Comparison of ENCODE assay signal across 14 mouse cellular contexts in genomic region chr5:106773201-106773934, GRCm38 (mm10).
A peak's percentile ranks its signal among the peaks of the same experiment; 100 is the strongest.
DNase-seq lines count a peak whose midpoint lies in the region; ATAC-seq lines count a peak whose summit lies in the region.
"Had no signal": no experiment of that assay in that cellular context is flagged by ENCODE, and none has a peak within 500 bp of the region (broad histone marks: within the 10 kb centered on the region; RNA-seq: fewer than 3 reads in every experiment).

No protein-coding gene starts in this region.

- H3K4me1 ChIP-seq in kidney, embryonic 15.5 days, result 0 out of 2 replicates have a peak, but pooled peaks cover 3% of the 10 kb centered on the region
- H3K4me1 ChIP-seq in forebrain, embryonic 15.5 days, result peaks cover 7% of the 10 kb centered on the region; the same call in 1 of the 2 replicates
- H3K4me1 ChIP-seq in midbrain, embryonic 10.5 days, result peaks cover 52% of the 10 kb centered on the region
- H3K4me1 ChIP-seq: megakaryocyte, embryonic 14.5 days had no signal

- no peaks in the 10 kb centered on the region for H3K36me3 ChIP-seq in kidney, embryonic 15.5 days
- H3K36me3 ChIP-seq in forebrain, embryonic 15.5 days, result no peaks in the 10 kb centered on the region
- no peaks in the 10 kb centered on the region for H3K36me3 ChIP-seq in midbrain, embryonic 10.5 days

- H3K27me3 ChIP-seq in kidney, embryonic 15.5 days, result no peaks in the 10 kb centered on the region
- no peaks in the 10 kb centered on the region for H3K27me3 ChIP-seq in forebrain, embryonic 15.5 days
- peaks cover 8% of the 10 kb centered on the region for H3K27me3 ChIP-seq in midbrain, embryonic 10.5 days (ENCODE audit: low read depth, poor library complexity, severe bottlenecking)

- no peak overlapping the region for H3K4me2 ChIP-seq in kidney, embryonic 15.5 days
- no peak overlapping the region for H3K4me2 ChIP-seq in forebrain, embryonic 15.5 days (replicated peaks)

- no peak overlapping the region for H3K9ac ChIP-seq in kidney, embryonic 15.5 days
- no peak overlapping the region for H3K9ac ChIP-seq in forebrain, embryonic 15.5 days (replicated peaks)

- no peak for ATAC-seq in kidney, embryonic 15.5 days (replicated peaks; ENCODE audit: low FRiP score)
- ATAC-seq in forebrain, embryonic 15.5 days (replicated peaks), result 0 out of 2 replicates have a peak, but pooled peaks have one; percentile 46

- H3K27ac ChIP-seq in kidney, embryonic 15.5 days, result peak overlapping the region; percentile 48; the same call in 1 of the 2 replicates
- H3K27ac ChIP-seq in forebrain, embryonic 15.5 days (replicated peaks), result peak overlapping the region; percentile 49; the same call in 1 of the 2 replicates
- H3K27ac ChIP-seq in midbrain, embryonic 10.5 days (replicated peaks), result peak overlapping the region; percentile 57

- H3K4me3 ChIP-seq in kidney, embryonic 15.5 days (replicated peaks), result no peak overlapping the region
- no peak overlapping the region for H3K4me3 ChIP-seq in forebrain, embryonic 15.5 days
- no peak overlapping the region for H3K4me3 ChIP-seq in midbrain, embryonic 10.5 days
- H3K4me3 ChIP-seq: megakaryocyte, embryonic 14.5 days had no signal

- 61% methylated on average over 3 of the region's 3 CpGs for WGBS in kidney, embryonic 15.5 days
- 29% methylated on average over 3 of the region's 3 CpGs for WGBS in forebrain, embryonic 15.5 days
- 44% methylated on average over 3 of the region's 3 CpGs for WGBS in midbrain, embryonic 10.5 days

- DNase-seq in kidney, adult 8-10 months, result no peak
- peak; percentile 10 for DNase-seq in adipocyte (ENCODE audit: low spot score)
- DNase-seq in midbrain, embryonic 10.5 days (ENCODE audit: low spot score), result peak; percentile 34
- DNase-seq in ovary, adult 18-20 months (ENCODE audit: low spot score), result no peak
- DNase-seq in right cerebral cortex, postnatal 14 days, result no peak
- DNase-seq in spleen, postnatal 4 days (ENCODE audit: low spot score in 2 of 2), result no peak
- DNase-seq: adrenal gland, postnatal 25 days; cerebellum, postnatal 36 days; heart, adult 11 months; kidney, postnatal 10 days; thymus, postnatal 25 days had no signal

- no peaks in the 10 kb centered on the region for H3K9me3 ChIP-seq in kidney, embryonic 15.5 days (replicated peaks)
- no peaks in the 10 kb centered on the region for H3K9me3 ChIP-seq in forebrain, embryonic 15.5 days
- no peaks in the 10 kb centered on the region for H3K9me3 ChIP-seq in midbrain, embryonic 10.5 days (replicated peaks)
- H3K9me3 ChIP-seq: megakaryocyte, embryonic 14.5 days had no signal

Comparison
In these comparisons a context has a peak if more than half of its experiments do, and no peak if none do; other contexts are left out.
1. DNase-seq: peak in adipocyte (single experiment) and midbrain, embryonic 10.5 days (single experiment); none in kidney, adult 8-10 months (0 of 2), ovary, adult 18-20 months (single experiment), right cerebral cortex, postnatal 14 days (single experiment) and spleen, postnatal 4 days (0 of 2).
2. Peak in every context shown above with its lines, with median percentiles within 50 percentile points of each other: H3K27ac ChIP-seq.